Mouse (Mus musculus) adrenal gland, adult 18-20 months (tissue): ENCODE results near the gene Fam122b. TPM values are rescaled to one million over a fixed set of nuclear protein-coding genes. Genes with fewer than 3 reads are reported as not detected.
"Not testable (repeated sequence)": the region's sequence is repeated elsewhere in the genome, so short reads cannot be mapped to it uniquely, and the experiment has no call there.

Experiments used
- DNase-seq, 2 experiments: peaks; one replicate each; pipeline ENCODE4 v3.0.0; 2021 to 2022; ENCODE audit warnings: low spot score in 2 of 2
- long read RNA-seq, 2 experiments: library from polyadenylated mRNA; stranded (forward); transcript quantifications; one replicate each; pipeline ENCODE4 v2.0.0; 2021
- total RNA-seq, 2 experiments: library from RNA; stranded (reverse); gene quantifications; 1 replicate in 1 of 2; 2 replicates in 1 of 2; pipeline ENCODE4 v1.2.3; 2021

Fam122b gene
- total RNA-seq, result 1 to 10 TPM; 5.0 to 7.3 TPM
- long read RNA-seq, experiment 1, partial matches to known transcripts, result 0 of 1 reads
- long read RNA-seq, experiment 1, other reads (novel, unspliced or antisense), result 0 of 1 reads
- long read RNA-seq, experiment 2, transcript Fam122b-203 (9 exons, 3,074 nt), result major isoform, 5 of 7 reads
- long read RNA-seq, experiment 2, partial matches to known transcripts, result 1 of 7 reads
- long read RNA-seq, experiment 2, other reads (novel, unspliced or antisense), result 1 of 7 reads

GRCm38 (mm10) chrX:53269289-53270062 is at the start of gene Fam122b:
Gene Fam122b (minus strand): TSS chrX:53269805.
- peak; percentile 83 to 85 for DNase-seq

DNA sequence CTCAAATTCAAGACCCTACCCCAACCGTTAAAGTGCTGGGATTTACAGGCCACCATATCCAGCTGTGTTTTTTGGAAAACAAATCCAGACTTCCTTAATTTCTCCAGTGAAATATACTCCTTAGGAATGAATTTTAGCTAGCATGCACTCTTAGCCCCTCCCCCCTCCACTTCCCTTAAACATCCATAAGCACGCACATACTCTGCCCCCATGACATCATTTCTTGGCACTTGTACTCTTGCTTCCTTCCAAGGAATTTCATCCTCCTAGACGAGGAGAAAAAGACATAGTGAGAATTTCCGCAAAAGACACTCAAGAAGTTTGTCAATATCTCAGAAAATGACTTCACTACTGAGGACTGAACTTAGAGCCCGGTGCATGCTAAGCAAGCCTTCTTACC is 18.3 kb upstream of the Fam122b start:
- DNase-seq, result no peak

DNA sequence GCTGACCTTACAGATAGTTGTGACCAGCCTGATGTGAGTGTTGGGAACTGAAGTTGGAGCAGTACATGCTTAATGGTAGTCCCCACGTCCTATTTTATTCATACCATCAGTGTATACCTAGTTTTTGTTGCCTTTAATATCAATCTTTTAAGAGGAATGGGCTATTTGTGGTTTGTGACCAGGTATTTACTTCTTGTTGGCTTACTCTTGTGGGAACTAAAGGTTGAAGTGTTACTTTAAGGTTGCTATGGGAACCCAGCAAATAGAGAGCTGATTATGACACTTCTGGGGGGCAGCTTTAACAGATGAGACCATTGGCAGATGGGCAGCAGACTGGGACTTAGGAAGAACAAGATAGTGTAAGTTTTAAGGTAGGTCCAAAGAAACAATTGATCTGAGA is 3.5 kb upstream of the Fam122b start, which contains the start of gene Fam122c:
Gene Fam122c, plus strand, starts transcription at position 301 of the 400 bp plus-strand sequence.
- DNase-seq, result no peak

DNA sequence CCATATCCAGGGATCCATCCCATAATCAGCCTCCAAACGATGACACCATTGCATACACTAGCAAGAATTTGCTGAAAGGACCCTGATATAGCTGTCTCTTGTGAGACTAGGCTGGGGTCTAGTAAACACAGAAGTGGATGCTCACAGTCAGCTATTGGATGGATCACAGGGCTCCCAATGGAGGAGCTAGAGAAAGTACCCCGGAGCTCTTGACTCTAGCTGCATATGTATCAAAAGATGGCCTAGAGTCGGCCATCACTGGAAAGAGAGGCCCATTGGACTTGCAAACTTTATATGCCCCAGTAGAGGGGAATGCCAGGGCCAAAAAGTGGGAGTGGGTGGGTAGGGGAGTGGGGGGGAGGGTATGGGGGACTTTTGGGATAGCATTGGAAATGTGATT is 2.0 kb upstream of the Fam122b start:
- not testable (repeated sequence) for DNase-seq

- no peak for DNase-seq
These were observed 443 bp upstream of the Fam122b start for GRCm38 (mm10) chrX:53270063-53270432.

- DNase-seq, result peak; percentile 52 to 65
These were observed 749 bp downstream of the Fam122b start for GRCm38 (mm10) chrX:53268856-53269255.

GRCm38 (mm10) chrX:53266186-53266585 is 3.4 kb downstream of the Fam122b start:
- no peak for DNase-seq

GRCm38 (mm10) chrX:53255195-53255594 is 14.4 kb downstream of the Fam122b start:
- no peak for DNase-seq

GRCm38 (mm10) chrX:53240011-53240410 is 29.6 kb downstream of the Fam122b start, which contains the start of gene Plac1:
Gene Plac1 (minus strand): TSS chrX:53240111.
- DNase-seq, result no peak

DNA sequence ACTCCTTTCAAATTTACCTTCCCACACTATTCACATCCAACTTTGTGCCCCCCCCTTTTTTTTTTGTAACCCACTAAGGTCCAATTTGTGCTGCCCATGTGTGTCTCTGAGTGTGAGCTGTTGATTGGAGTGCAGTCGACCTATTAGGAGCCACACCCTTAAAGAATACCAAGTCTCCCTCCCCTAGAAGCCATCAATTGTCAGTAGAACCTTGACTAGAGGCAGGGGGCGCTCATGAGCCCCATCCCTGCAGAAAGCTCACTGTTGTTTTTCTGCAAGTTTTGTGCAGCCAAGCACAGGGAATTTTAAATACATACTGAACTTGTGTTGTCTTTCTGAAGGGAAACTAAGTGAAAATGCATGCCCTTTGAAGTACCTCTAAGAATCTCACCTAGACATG is 31.6 kb downstream of the Fam122b start:
- DNase-seq, result no peak

- DNase-seq, result no peak
These were observed 33.2 kb downstream of the Fam122b start for GRCm38 (mm10) chrX:53236404-53236803.

- DNase-seq, result no peak
These were observed 35.9 kb downstream of the Fam122b start for GRCm38 (mm10) chrX:53233689-53234088.

- DNase-seq, result no peak
These were observed 37.6 kb downstream of the Fam122b start for GRCm38 (mm10) chrX:53231965-53232364.

DNA sequence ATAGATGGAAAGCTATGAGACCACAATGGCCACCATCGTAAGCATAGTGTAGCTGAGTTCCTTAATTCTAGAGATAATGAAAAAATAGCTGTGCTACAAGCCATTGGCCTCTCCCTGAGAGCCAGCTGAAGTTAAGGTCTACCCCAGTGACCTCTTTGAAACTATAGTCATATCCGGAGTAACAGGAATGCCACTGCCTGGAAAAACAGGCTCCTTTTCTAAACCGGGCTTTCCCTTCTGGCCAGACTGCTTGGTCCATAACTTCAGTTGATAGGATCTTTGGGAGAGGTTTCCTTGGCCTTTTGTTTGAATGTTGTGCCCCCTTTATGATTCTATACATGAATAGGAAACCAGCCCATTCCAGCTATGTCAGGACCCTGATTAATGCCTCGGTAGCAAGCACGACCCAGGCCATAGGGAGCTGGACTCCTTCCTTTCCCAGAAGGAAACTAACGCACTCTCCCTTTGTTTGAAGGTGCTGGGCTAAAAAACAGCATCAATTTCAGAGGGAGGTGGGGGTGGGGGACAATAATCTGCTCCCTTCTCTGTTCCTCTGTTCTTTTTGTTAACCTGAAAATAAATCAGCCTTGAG is 45.2 kb downstream of the Fam122b start:
- no peak for DNase-seq

GRCm38 (mm10) chrX:53220855-53221254 is 48.8 kb downstream of the Fam122b start:
- no peak for DNase-seq

DNA sequence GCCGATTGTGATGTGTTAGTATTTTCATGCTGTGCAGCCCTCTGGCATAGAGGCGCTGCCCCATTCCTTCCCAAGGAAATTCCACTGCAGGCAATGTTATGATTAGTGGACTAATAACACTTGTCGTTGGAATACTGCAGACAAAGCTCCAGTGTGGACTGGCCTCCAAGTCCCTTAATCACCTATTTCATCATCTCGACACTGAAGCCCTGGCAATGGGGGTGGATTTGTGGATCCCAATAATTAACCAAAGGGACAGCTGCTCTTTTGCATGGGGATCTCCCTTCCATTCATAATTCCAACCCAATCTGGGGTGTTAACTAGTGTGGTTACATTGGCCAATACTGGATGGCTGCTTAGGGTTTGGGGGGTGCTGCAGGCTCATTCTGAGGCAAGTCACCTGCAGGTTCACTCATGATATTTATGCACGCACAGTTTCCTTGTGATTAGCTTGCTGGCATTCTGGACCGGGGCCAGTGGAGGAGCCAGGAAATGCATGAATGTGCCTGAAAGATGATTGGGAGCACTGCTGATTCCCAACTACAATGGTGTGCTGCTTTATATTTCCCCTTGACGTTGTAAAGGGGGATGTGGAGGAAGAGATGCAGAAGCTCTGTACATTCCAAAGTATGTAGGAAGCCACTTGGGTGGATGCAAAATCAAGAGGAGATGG is 54.9 kb downstream of the Fam122b start:
- no peak for DNase-seq

DNA sequence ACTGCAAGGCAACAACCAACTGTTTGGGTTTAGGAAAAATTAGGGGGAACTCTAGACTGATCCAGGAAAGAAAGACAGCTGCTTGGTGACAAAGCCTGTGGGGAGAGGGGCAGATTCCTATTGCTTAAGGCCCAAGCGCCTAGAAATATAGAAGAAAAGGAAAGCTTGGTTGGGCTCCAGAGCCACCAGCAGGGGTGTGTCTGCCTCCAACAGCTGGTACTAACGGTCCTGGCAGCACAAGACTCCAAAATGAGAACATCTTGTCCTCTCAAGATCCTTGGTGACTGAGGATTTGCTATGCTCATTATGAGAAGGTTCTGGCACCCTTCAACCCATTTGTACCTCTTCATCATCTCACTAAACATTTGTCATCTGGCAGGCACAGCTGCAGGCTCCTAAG is 55.8 kb downstream of the Fam122b start:
- DNase-seq, result no peak

- DNase-seq, result no peak
These were observed 57.1 kb downstream of the Fam122b start for GRCm38 (mm10) chrX:53212485-53212884.

DNA sequence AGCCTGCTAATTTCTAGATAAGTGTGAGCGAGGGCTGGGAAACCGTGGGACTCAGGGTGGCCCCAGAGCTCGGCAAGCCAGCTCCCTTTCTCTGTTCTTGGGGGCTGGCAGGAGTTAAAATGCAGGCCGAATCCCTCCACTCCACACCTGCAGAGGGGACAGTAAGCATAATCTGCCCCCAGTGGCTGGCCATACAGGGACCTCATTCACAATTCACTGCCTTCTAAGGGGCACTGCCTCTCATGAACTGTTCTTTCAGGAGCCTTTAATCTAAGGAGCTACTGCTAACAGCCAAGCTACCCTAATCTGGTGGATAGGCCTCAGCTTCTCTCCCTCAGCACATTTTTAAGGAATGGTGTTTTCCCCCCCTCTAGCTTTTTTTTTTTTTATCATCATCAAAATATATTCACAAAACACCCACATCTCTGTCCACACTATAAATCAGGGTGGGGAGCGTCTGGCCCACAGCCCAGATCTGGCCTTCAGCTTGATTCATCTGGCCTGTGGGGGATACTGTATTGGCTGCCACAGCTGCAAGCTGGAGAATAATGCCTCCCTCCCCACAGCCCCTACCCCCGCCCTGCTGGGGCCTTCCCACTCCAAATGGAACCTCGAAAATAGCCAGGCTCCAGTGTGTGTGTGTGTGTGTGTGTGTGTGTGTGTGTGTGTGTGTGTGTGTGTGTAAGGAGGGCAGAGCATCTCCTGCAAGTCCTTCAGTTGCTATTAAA is 57.7 kb downstream of the Fam122b start:
- DNase-seq, result peak; percentile 31 to 33

DNA sequence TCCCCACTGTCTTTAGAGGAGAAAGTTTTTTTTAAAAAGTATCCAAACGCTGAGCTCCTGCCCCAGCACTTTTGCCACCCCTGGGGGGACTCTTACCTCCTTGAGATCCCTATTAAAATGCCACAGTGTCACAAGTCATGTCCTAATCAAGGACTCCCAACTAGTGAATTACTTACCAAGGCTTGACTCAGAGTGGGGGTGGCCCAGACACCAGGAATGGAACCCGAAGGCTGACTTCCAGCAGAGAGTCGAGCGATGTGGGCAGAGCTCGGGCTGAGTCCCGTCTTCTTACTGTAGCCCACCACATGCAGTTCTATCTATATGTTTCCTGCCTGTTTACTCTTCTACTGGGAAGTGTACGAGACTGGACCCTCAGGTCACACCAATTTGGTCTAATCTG is 60.2 kb downstream of the Fam122b start:
- DNase-seq, result no peak
